Comparison of ENCODE assay signal across 8 mouse cellular contexts in the genomic region with DNA sequence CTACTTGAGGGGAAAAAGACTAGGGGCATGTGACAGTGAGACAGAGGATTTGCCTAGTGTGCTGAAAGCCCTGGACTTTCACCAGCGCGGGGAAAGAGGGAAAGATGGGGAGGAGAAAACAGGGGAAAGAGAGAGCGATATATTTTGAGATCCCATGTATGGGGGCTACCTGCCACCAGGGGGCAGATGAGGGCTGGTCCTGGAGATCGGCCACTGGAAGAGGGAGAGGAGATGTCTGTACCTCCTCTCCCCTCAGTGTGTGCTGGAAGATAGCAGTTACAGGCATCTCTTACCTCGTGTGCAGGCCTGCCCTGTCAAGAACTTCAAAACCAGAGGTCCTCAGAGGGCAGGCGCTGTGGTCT.
DNase-seq lines count a peak whose midpoint lies in the region; ATAC-seq lines count a peak whose summit lies in the region.

No protein-coding gene starts in this region.

- peak; percentile 50 for DNase-seq in MEL-GATA-1-ER (ENCODE audit: extremely low read depth, low read depth)
- peak; percentile 46 for DNase-seq in cerebellum, adult 11 months
- peak; percentile 80 for DNase-seq in hindbrain, embryonic 10.5 days (ENCODE audit: low spot score)
- peak; percentile 54 to 73 for DNase-seq in layer of hippocampus, postnatal 25 days (ENCODE audit: extremely low spot score in 1 of 2, low spot score in 1 of 2)
- peak; percentile 59 to 79 for DNase-seq in lung, postnatal 4 days
- DNase-seq in retina, postnatal 1 day: peak; percentile 87
- peak; percentile 88 for DNase-seq in thymus, postnatal 4 days

- H3K27ac ChIP-seq in forebrain, embryonic 15.5 days (replicated peaks): no peak overlapping the region
- peak overlapping the region; percentile 73; the same call in 1 of the 2 replicates for H3K27ac ChIP-seq in hindbrain, embryonic 10.5 days

- H3K4me2 ChIP-seq in forebrain, embryonic 15.5 days (replicated peaks): peak overlapping the region; percentile 50

- peaks cover 11% of the 10 kb centered on the region for H3K4me1 ChIP-seq in forebrain, embryonic 15.5 days
- H3K4me1 ChIP-seq in hindbrain, embryonic 10.5 days (replicated peaks): peaks cover 36% of the 10 kb centered on the region

- peak overlapping the region; percentile 44; the same call in 1 of the 2 replicates for H3K9ac ChIP-seq in forebrain, embryonic 15.5 days (replicated peaks)

- ATAC-seq in forebrain, embryonic 15.5 days (replicated peaks): peak; percentile 86

- 3% methylated on average over 6 of the region's 6 CpGs for WGBS in forebrain, embryonic 15.5 days
- WGBS in hindbrain, embryonic 10.5 days: 2% methylated on average over 6 of the region's 6 CpGs

- no peaks in the 10 kb centered on the region for H3K27me3 ChIP-seq in forebrain, embryonic 15.5 days
- no peaks in the 10 kb centered on the region for H3K27me3 ChIP-seq in hindbrain, embryonic 10.5 days (ENCODE audit: insufficient read depth, poor library complexity, severe bottlenecking)

- H3K4me3 ChIP-seq in forebrain, embryonic 15.5 days: peak overlapping the region; percentile 32
- peak overlapping the region; percentile 44 for H3K4me3 ChIP-seq in hindbrain, embryonic 10.5 days

- no peaks in the 10 kb centered on the region for H3K36me3 ChIP-seq in forebrain, embryonic 15.5 days
- H3K36me3 ChIP-seq in hindbrain, embryonic 10.5 days: no peaks in the 10 kb centered on the region

- H3K9me3 ChIP-seq in forebrain, embryonic 15.5 days: 0 out of 2 replicates have a peak, but pooled peaks cover 4% of the 10 kb centered on the region
- peaks cover 9% of the 10 kb centered on the region; the same call in 1 of the 2 replicates for H3K9me3 ChIP-seq in hindbrain, embryonic 10.5 days
